Mouse (Mus musculus): ENCODE data around the gene Appbp2.

GRCm38 (mm10) chr11:85264635-85265034, 29.7 kb upstream of the Appbp2 start:
- TF ChIP-seq CTCF (IDR thresholded peaks at IDR 0.05) (no peak), EP300 (IDR thresholded peaks at IDR 0.05) (no peak)
